Mouse (Mus musculus) liver, adult 2 months (tissue): ENCODE measurements around the gene Serpinb1b.

Experiments
- CTCF ChIP-seq: fragments of 200-500 bp; IDR thresholded peaks from 2 replicates; pipeline ENCODE4 v1.5.1; 2011; ENCODE audit warnings: low read depth, low read length, control low read depth
- POLR2A ChIP-seq: fragments of 200-500 bp; IDR thresholded peaks from 2 replicates; pipeline ENCODE4 v1.6.1; 2011; ENCODE audit warnings: low read length, control low read depth; ENCODE audit not compliant: insufficient read depth; ENCODE audit errors: extremely low read depth

DNA sequence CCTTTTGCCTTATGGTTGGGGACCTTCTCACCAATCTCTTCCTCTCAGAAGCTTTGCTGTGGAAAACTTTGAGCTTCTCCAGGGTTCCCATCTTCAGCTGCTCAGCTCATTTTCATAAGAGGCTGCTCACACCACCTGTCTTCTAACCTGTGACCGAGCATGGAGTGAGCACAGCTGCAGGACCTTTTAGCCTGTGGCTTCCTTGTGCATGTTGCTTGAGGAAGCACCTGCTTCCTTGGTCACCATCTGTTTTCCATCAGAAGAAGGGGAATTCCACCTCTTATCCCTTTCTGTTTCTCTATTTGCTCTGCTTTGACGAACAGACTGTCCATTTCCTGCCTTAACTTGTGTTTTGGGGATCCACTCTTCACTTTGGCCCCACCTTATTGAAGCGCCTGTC, 34.7 kb downstream of the Serpinb1b start:
- TF ChIP-seq CTCF = no peak
- TF ChIP-seq POLR2A = no peak
